Mouse (Mus musculus) liver, embryonic 14.5 days (tissue): ENCODE measurements around the gene Srp14. TPM values are rescaled to one million over a fixed set of nuclear protein-coding genes. Genes with fewer than 3 reads are reported as not detected.

Experiments
- ATAC-seq: fragments of 200-750 bp; cut with Nextera tagmentation; 2 replicates; pipeline ENCODE4 v1.8.0; 2017; ENCODE audit warnings: moderate number of reproducible peaks, mild to moderate bottlenecking, moderate library complexity; ENCODE audit not compliant: insufficient read depth
- DNase-seq, 3 experiments: peaks; one replicate each; pipeline ENCODE4 v3.0.0-alpha.2; 2012 to 2013; ENCODE audit warnings: low read depth in 3 of 3, low spot score in 3 of 3
- H3K27ac ChIP-seq: fragments of 300-500 bp; sonication (generic); 2 replicates; pipeline ENCODE4 v1.5.1; 2014; ENCODE audit warnings: moderate library complexity, mild to moderate bottlenecking, control low read depth, inconsistent platforms
- H3K27me3 ChIP-seq: fragments of 300-500 bp; sonication (generic); 2 replicates; pipeline ENCODE4 v1.6.1; 2014; ENCODE audit warnings: mild to moderate bottlenecking, low read length, moderate library complexity; ENCODE audit not compliant: control insufficient read depth, insufficient read depth
- H3K36me3 ChIP-seq: fragments of 300-500 bp; sonication (generic); replicated peaks from 2 replicates; pipeline ENCODE4 v1.6.1; 2014; ENCODE audit warnings: low read depth; ENCODE audit not compliant: control insufficient read depth, insufficient read depth
- H3K4me1 ChIP-seq, 2 experiments: fragments of 200-500 bp in 1 of 2; fragments of 300-500 bp in 1 of 2; sonication (generic) in 1 of 2; replicated peaks; 2 replicates each; pipeline ENCODE4 v1.6.1; 2012 to 2014; ENCODE audit warnings: antibody characterized with exemption in 1 of 2, inconsistent platforms in 1 of 2, low read length in 1 of 2; ENCODE audit not compliant: control insufficient read depth in 2 of 2, insufficient read depth in 2 of 2
- H3K4me2 ChIP-seq: fragments of 300-500 bp; sonication (generic); 2 replicates; pipeline ENCODE4 v1.6.1; 2014; ENCODE audit warnings: low read depth, mild to moderate bottlenecking, control low read depth, moderate library complexity
- H3K4me3 ChIP-seq, 2 experiments: fragments of 200-500 bp in 1 of 2; fragments of 300-500 bp in 1 of 2; sonication (generic) in 1 of 2; 2 replicates each; pipeline ENCODE4 v1.5.1; 2012 to 2014; ENCODE audit warnings: low read depth in 2 of 2, low read length in 2 of 2, mild to moderate bottlenecking in 2 of 2, control low read depth in 1 of 2, inconsistent platforms in 1 of 2, moderate library complexity in 1 of 2; ENCODE audit not compliant: insufficient read depth in 1 of 2
- H3K9ac ChIP-seq: fragments of 300-500 bp; sonication (generic); replicated peaks from 2 replicates; pipeline ENCODE4 v1.6.1; 2014; ENCODE audit warnings: mild to moderate bottlenecking, control low read depth, moderate library complexity
- H3K9me3 ChIP-seq: fragments of 300-500 bp; sonication (generic); 2 replicates; pipeline ENCODE4 v1.6.1; 2016; ENCODE audit warnings: low read length, mixed read lengths; ENCODE audit not compliant: control insufficient read depth
- CTCF ChIP-seq: IDR thresholded peaks from 2 replicates; pipeline ENCODE4 v1.5.1; 2016; ENCODE audit warnings: antibody characterized with exemption, low read depth, control low read depth
- EP300 ChIP-seq: IDR thresholded peaks from 2 replicates; pipeline ENCODE4 v1.6.1; 2016; ENCODE audit warnings: antibody characterized with exemption, low read depth
- WGBS: fragments of 180-500 bp; shearing (Covaris S2); extraction: QIAGEN DNeasy Blood & Tissue Kit; methylation state at CpG from one replicate; pipeline ENCODE4 v1.1.7; 2014; ENCODE audit not compliant: insufficient replicate concordance; 5-methylcytosine and 5-hydroxymethylcytosine counted together
- polyA plus RNA-seq, 2 experiments: library from polyadenylated mRNA; depleted of rRNA in 1 of 2; stranded (reverse) in 1 of 2; unstranded in 1 of 2; fragments of >200 nt; fragmentation: Nextera tagmentation in 1 of 2; extraction: Ambion mirVana in 1 of 2; gene quantifications; 2 replicates each; pipeline versions ENCODE4 v1.2.1 to v1.2.3; 2012 to 2014

Gene Srp14
- polyA plus RNA-seq, 2 experiments = 59.2 to 102 TPM

DNA sequence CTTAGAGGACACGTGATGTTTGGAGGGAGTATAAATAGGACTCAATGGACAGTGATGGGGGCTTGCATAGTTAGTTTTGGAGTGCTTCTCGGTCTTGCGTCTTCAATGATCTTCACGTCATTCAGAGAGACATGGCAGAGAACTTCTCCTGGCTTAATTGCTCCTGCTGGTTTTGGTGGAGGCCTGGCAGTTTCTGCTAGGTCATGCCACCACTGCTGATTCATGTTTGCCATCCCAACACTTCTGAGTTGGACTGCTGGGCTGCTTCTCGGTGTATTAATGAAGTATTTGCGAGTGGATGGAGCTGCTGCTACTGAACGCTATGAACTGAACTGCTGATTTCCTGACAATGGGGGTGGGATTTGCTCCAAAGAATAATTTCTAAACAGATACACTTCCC is 1.4 kb upstream of the Srp14 start:
- TF ChIP-seq EP300 (no peak), CTCF (no peak)
- 0 out of 2 replicates have a peak, but pooled peaks have one; percentile 12 for ATAC-seq
- 79% methylated on average over 7 of the region's 7 CpGs for WGBS
- Histone ChIP-seq H3K9ac (no peak overlapping the region), H3K27ac (peak overlapping the region; percentile 7), H3K4me2 (peak overlapping the region; percentile 31), H3K4me3 (no peak overlapping the region), H3K4me1 (peaks cover 5 to 26% of the 10 kb centered on the region in 2 experiments; a peak in 3 of 4 replicates), H3K9me3 (no peaks in the 10 kb centered on the region), H3K27me3 (no peaks in the 10 kb centered on the region), H3K36me3 (peaks cover 12% of the 10 kb centered on the region)
- DNase-seq = peak in 1 of 3 experiments; percentile 28

DNA sequence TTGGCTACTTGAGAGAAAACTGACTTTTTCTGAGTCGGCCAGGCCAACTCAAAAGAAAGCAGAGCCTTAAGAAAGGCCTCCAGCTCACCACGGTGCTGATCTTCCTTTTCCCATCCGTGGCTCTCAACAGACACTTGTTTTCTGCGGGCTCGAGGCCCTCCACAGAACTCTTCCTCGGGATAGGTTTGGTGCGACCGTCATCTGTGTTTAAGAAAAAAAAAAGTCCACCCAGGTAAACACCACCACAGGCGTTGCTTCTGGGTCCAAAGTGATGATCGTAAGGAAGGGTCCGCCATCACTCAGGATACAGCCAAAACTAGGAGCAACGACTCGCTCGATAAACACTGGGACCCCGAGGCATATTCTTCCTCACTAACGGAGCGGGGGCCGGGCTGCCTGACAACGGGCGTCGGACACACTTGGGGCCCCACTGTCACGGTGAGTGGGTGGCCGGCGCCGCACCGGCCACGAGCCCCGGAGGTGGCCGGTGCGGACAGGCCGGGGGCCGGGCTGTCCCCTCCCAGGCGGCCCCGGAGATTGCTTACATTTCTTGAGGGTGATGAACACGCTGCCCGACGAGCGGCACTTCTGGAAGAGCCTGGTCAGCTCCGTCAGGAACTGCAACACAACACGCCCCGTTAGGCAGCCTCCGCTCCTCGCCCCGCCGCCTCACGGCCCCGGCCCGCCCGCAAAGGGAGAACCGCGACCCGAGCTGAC is 520 bp downstream of the Srp14 start:
- Histone ChIP-seq H3K4me1 (peaks cover 5 to 26% of the 10 kb centered on the region in 2 experiments; a peak in 3 of 4 replicates), H3K9ac (peak overlapping the region; percentile 94), H3K36me3 (peaks cover 26% of the 10 kb centered on the region), H3K4me2 (peak overlapping the region; percentile 63), H3K9me3 (no peaks in the 10 kb centered on the region), H3K4me3 (peak overlapping the region; percentile 78 to 80), H3K27me3 (no peaks in the 10 kb centered on the region), H3K27ac (peak overlapping the region; percentile 68)
- ATAC-seq (peak; percentile 69), DNase-seq (no peak)
- no peak for TF ChIP-seq CTCF
- TF ChIP-seq EP300 = no peak
- WGBS = 2% methylated on average over 50 of the region's 52 CpGs

DNA sequence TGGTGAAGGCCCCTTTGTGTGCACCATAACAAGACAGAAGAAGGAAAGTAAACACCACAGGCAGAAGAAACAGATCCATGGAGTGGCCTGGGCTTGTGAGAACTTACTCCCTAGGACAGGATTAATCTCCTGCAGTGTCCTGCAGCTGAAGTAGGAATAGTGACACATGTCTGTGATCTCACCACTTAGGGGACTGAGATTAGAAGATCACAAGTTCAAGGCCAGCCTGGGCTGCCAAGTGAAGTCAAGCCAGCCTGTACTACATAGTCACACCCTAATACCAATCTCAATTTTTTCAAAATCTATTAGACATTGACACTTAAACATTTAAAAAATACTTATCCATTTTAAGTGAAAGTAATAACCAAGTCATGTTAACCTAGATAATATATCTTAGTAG is 11.2 kb downstream of the Srp14 start:
- no peak for DNase-seq
- Histone ChIP-seq H3K9me3 (no peaks in the 10 kb centered on the region), H3K4me3 (no peak overlapping the region), H3K4me1 (no peaks in the 10 kb centered on the region), H3K9ac (no peak overlapping the region), H3K4me2 (no peak overlapping the region), H3K27ac (no peak overlapping the region), H3K27me3 (no peaks in the 10 kb centered on the region), H3K36me3 (peaks cover 15% of the 10 kb centered on the region)
- ATAC-seq = no peak
- TF ChIP-seq CTCF (no peak), EP300 (no peak)

DNA sequence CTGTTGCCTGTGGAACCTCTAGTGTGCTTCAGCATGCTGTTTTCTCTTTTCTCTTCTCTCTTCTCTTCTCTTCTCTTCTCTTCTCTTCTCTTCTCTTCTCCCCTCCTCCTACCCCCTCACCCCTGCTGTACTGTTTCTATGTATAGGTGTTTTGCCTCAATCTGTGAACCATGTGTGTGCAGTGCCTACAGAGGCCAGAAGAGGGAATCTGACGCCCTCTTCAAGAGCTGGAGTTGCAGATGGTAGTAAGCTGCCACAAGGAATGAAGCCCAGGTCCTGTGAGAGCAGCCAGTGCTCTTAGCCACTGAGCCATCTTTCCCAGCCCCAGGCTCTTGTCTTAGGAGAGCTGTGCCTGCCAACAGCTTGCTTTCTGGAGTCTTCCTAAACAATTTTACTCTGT is 12.9 kb downstream of the Srp14 start:
- Histone ChIP-seq H3K27me3 (no peaks in the 10 kb centered on the region), H3K36me3 (peaks cover 12% of the 10 kb centered on the region)
- 34% methylated on average over 1 of the region's 1 CpGs for WGBS

DNA sequence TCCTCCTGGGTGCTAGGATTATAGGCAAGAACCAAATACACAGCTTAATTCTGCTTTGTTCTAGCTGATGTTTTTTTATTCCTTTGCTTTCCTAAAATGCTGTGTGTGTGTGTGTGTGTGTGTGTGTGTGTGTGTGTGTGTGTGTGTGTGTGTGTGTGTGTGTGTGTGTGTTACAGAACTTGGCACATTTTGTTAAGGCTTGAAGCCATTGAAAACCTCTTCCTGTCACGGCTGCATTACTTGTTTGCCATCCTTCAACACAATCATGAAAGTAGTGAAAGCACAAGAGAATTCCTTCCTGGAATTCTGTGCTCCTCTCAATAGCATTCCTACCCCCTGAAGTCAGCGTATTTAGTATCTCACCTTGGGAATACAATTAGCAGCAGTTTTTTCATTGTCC is 13.6 kb downstream of the Srp14 start:
- H3K9ac ChIP-seq = no peak overlapping the region
- WGBS = 69% methylated on average over 2 of the region's 2 CpGs
- no peaks in the 10 kb centered on the region for H3K27me3 ChIP-seq
- ATAC-seq (no peak), DNase-seq (no peak)
- no peaks in the 10 kb centered on the region for H3K9me3 ChIP-seq
- no peak for TF ChIP-seq EP300
- TF ChIP-seq CTCF = no peak
- H3K36me3 ChIP-seq = peaks cover 7% of the 10 kb centered on the region
- no peaks in the 10 kb centered on the region for H3K4me1 ChIP-seq
- H3K27ac ChIP-seq = no peak overlapping the region
- H3K4me2 ChIP-seq = no peak overlapping the region
- H3K4me3 ChIP-seq = no peak overlapping the region

More for the DNA sequence above, 12.9 kb downstream of the Srp14 start:
- ATAC-seq (no peak), DNase-seq (no peak)
- Histone ChIP-seq H3K9me3 (no peaks in the 10 kb centered on the region), H3K9ac (no peak overlapping the region), H3K4me1 (no peaks in the 10 kb centered on the region), H3K27ac (no peak overlapping the region), H3K4me2 (no peak overlapping the region), H3K4me3 (no peak overlapping the region)
- peak; percentile 23; the same call in 1 of the 2 replicates for TF ChIP-seq CTCF
- TF ChIP-seq EP300 = no peak
